Mouse (Mus musculus) hematopoietic multipotent progenitor cell, adult 10-12 weeks (in vitro differentiated cells): ENCODE measurements around the gene Vax1. TPM values are rescaled to one million over a fixed set of nuclear protein-coding genes. Genes with fewer than 3 reads are reported as not detected.

Source experiments
- polyA plus RNA-seq: library from polyadenylated mRNA; stranded (reverse); fragments of >175 nt; gene quantifications from 2 replicates; pipeline ENCODE4 v1.2.3, GENCODE M21; 2012; ENCODE audit warnings: low replicate concordance

Gene Vax1
- not detected in 2 replicates for polyA plus RNA-seq

GRCm38 (mm10) chr19:59169936-59170765, at the start of gene Vax1:
Gene Vax1 (minus strand): TSS chr19:59170056.

GRCm38 (mm10) chr19:59218991-59219390, 49.1 kb upstream of the Vax1 start, which contains the start of gene Kcnk18:
Gene Kcnk18 (plus strand): TSS chr19:59219214.

Other genes with a start within 250 kb of the Vax1 start
- not detected in 2 replicates for gene Eno4, start 226.6 kb downstream of the Vax1 start, polyA plus RNA-seq
- 0.56 and 0.74 TPM in 2 replicates for gene Hspa12a, start 226.4 kb downstream of the Vax1 start, polyA plus RNA-seq
- gene Shtn1, start 94.0 kb downstream of the Vax1 start, polyA plus RNA-seq, result 1.5 and 2.0 TPM in 2 replicates
- gene Kcnk18, start 49.2 kb upstream of the Vax1 start, polyA plus RNA-seq, result not detected in 2 replicates
- gene Slc18a2, start 90.8 kb upstream of the Vax1 start, polyA plus RNA-seq, result 0.40 and 1.0 TPM in 2 replicates
- 4.9 and 56.9 TPM in 2 replicates for gene Rps12-ps3, start 152.2 kb upstream of the Vax1 start, polyA plus RNA-seq
- 12.3 and 18.0 TPM in 2 replicates for gene Pdzd8, start 175.7 kb upstream of the Vax1 start, polyA plus RNA-seq